ENCODE assay signal across 13 mouse cellular contexts in the genomic region with DNA sequence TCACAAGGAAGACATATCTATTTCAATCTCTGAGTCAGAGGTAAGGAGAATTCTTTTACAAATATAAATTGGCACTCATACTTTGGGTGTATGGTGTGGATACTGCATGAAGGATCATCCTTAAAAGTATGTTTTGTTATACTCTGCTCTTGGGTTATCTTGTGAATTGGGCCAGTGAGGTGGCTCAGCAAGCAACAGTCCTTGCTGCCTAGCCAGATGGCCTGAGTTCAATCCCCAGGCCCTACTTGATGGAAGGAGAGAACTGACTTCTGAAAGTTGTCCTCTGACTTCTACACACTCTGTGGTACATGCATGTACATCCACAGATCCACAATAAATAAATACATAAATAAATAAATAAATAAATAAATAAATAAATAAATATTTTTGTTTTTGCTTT. TPM values are rescaled to one million over a fixed set of nuclear protein-coding genes. Genes with fewer than 3 reads are reported as not detected.
DNase-seq lines count a peak whose midpoint lies in the region; ATAC-seq and TF ChIP-seq lines count a peak whose summit lies in the region.
"Had no signal": no experiment of that assay in that cellular context is flagged by ENCODE, and none has a peak within 500 bp of the region (broad histone marks: within the 10 kb centered on the region; RNA-seq: fewer than 3 reads in every experiment).

No protein-coding gene starts in this region.

- no peak overlapping the region for H3K9ac ChIP-seq in limb, embryonic 15.5 days
- H3K9ac ChIP-seq in heart, postnatal 0 days (replicated peaks; ENCODE audit: low read depth, low read length) = no peak overlapping the region
- H3K9ac ChIP-seq in neural tube, embryonic 15.5 days (replicated peaks) = no peak overlapping the region
- H3K9ac ChIP-seq: liver, embryonic 14.5 days; neural tube, embryonic 12.5 days; stomach, embryonic 15.5 days had no signal

- H3K9me3 ChIP-seq in limb, embryonic 15.5 days = no peaks in the 10 kb centered on the region
- H3K9me3 ChIP-seq in limb, embryonic 10.5 days (replicated peaks) = no peaks in the 10 kb centered on the region
- no peaks in the 10 kb centered on the region for H3K9me3 ChIP-seq in heart, postnatal 0 days (replicated peaks; ENCODE audit: control insufficient read depth, low read length)
- H3K9me3 ChIP-seq in neural tube, embryonic 15.5 days (replicated peaks) = no peaks in the 10 kb centered on the region
- H3K9me3 ChIP-seq: neural tube, embryonic 12.5 days; stomach, embryonic 15.5 days had no signal

- DNase-seq in gastrocnemius, adult 18-20 months (ENCODE audit: low spot score) = peak; percentile 30
- no peak for DNase-seq in gastrocnemius, postnatal 4 days (ENCODE audit: low spot score in 2 of 2)
- DNase-seq in limb, embryonic 10.5 days (ENCODE audit: low spot score) = no peak
- DNase-seq in heart, postnatal 0 days (ENCODE audit: low spot score) = no peak
- no peak for DNase-seq in layer of hippocampus, adult 9-11 months
- DNase-seq: kidney, postnatal 25 days; thymus, postnatal 36 days had no signal

- no peaks in the 10 kb centered on the region for H3K36me3 ChIP-seq in limb, embryonic 15.5 days
- no peaks in the 10 kb centered on the region for H3K36me3 ChIP-seq in limb, embryonic 10.5 days
- H3K36me3 ChIP-seq in heart, postnatal 0 days (replicated peaks; ENCODE audit: control insufficient read depth, insufficient read depth, low read length) = no peaks in the 10 kb centered on the region
- H3K36me3 ChIP-seq in neural tube, embryonic 15.5 days = no peaks in the 10 kb centered on the region
- H3K36me3 ChIP-seq: neural tube, embryonic 12.5 days; stomach, embryonic 15.5 days had no signal

- H3K4me3 ChIP-seq in limb, embryonic 15.5 days = no peak overlapping the region
- H3K4me3 ChIP-seq in limb, embryonic 10.5 days = no peak overlapping the region
- H3K4me3 ChIP-seq in heart, postnatal 0 days (ENCODE audit: low read depth, low read length) = no peak overlapping the region
- no peak overlapping the region for H3K4me3 ChIP-seq in neural tube, embryonic 15.5 days (replicated peaks)
- H3K4me3 ChIP-seq: neural tube, embryonic 12.5 days; stomach, embryonic 15.5 days had no signal

- ATAC-seq in limb, embryonic 15.5 days (ENCODE audit: insufficient number of reproducible peaks, low FRiP score, low TSS enrichment, low read depth) = no peak
- peak; percentile 28 for ATAC-seq in heart, postnatal 0 days (ENCODE audit: insufficient read depth, low read depth)
- no peak for ATAC-seq in neural tube, embryonic 15.5 days (ENCODE audit: low FRiP score)
- ATAC-seq in monocyte, adult 5-6 weeks (replicated peaks; ENCODE audit: insufficient number of reproducible peaks, low FRiP score, low TSS enrichment, poor library complexity, severe bottlenecking) = no peak

- H3K4me1 ChIP-seq in limb, embryonic 15.5 days = 0 out of 2 replicates have a peak, but pooled peaks cover 3% of the 10 kb centered on the region
- H3K4me1 ChIP-seq in limb, embryonic 10.5 days = no peaks in the 10 kb centered on the region
- peaks cover 32% of the 10 kb centered on the region for H3K4me1 ChIP-seq in heart, postnatal 0 days (ENCODE audit: control insufficient read depth, insufficient read depth)
- H3K4me1 ChIP-seq in neural tube, embryonic 15.5 days = peaks cover 21% of the 10 kb centered on the region

- peak overlapping the region; percentile 43; the same call in 1 of the 2 replicates for H3K27ac ChIP-seq in limb, embryonic 15.5 days
- H3K27ac ChIP-seq in limb, embryonic 10.5 days = no peak overlapping the region
- H3K27ac ChIP-seq in heart, postnatal 0 days (ENCODE audit: low read depth) = peak overlapping the region; percentile 85
- peak overlapping the region; percentile 78; the same call in 1 of the 2 replicates for H3K27ac ChIP-seq in neural tube, embryonic 15.5 days (replicated peaks)
- H3K27ac ChIP-seq: liver, embryonic 14.5 days; neural tube, embryonic 12.5 days; stomach, embryonic 15.5 days had no signal

- TF ChIP-seq CTCF in heart, postnatal 0 days (IDR thresholded peaks at IDR 0.05; ENCODE audit: low read depth) = no peak

- no peak for TF ChIP-seq EP300 in heart, postnatal 0 days (IDR thresholded peaks at IDR 0.05; ENCODE audit: low read depth)

- no peak overlapping the region for H3K4me2 ChIP-seq in limb, embryonic 15.5 days
- H3K4me2 ChIP-seq in heart, postnatal 0 days (ENCODE audit: low read depth, low read length) = no peak overlapping the region
- H3K4me2 ChIP-seq in neural tube, embryonic 15.5 days = no peak overlapping the region
- H3K4me2 ChIP-seq: neural tube, embryonic 12.5 days; stomach, embryonic 15.5 days had no signal

- H3K27me3 ChIP-seq in limb, embryonic 15.5 days = no peaks in the 10 kb centered on the region
- H3K27me3 ChIP-seq in limb, embryonic 10.5 days (ENCODE audit: low read depth, poor library complexity, severe bottlenecking) = no peaks in the 10 kb centered on the region
- H3K27me3 ChIP-seq in heart, postnatal 0 days (ENCODE audit: control insufficient read depth, insufficient read depth, low read length) = no peaks in the 10 kb centered on the region
- H3K27me3 ChIP-seq in neural tube, embryonic 15.5 days (replicated peaks) = no peaks in the 10 kb centered on the region
- H3K27me3 ChIP-seq: neural tube, embryonic 12.5 days; stomach, embryonic 15.5 days had no signal

RNA-seq across cellular contexts. Expression of gene Enpp5, which starts 51.8 kb away (rescaled TPM):
- 10 to 100 TPM in 1 of 2 experiments, 1 to 10 TPM in 1; 8.9 to 10.1 TPM for total RNA-seq in gastrocnemius, adult 18-20 months (2021)
- total RNA-seq in gastrocnemius, postnatal 4 days (2021) = 1 to 10 TPM; 6.1 to 7.3 TPM
- polyA plus RNA-seq in limb, embryonic 15.5 days (2015; fragmentation: Nextera tagmentation; extraction: Ambion mirVana) = 17.9 and 18.3 TPM in 2 replicates
- polyA plus RNA-seq in limb, embryonic 10.5 days (2016; fragmentation: Nextera tagmentation; extraction: Ambion mirVana) = 4.6 and 7.9 TPM in 2 replicates
- total RNA-seq in heart, postnatal 0 days (2014; rRNA removed; ENCODE audit: low replicate concordance) = 7.3 and 13.4 TPM in 2 replicates
- polyA plus RNA-seq in heart, postnatal 0 days (2015; fragmentation: Nextera tagmentation; extraction: Ambion mirVana) = 11.3 and 11.9 TPM in 2 replicates
- polyA plus RNA-seq in neural tube, embryonic 15.5 days (2015; fragmentation: Nextera tagmentation; extraction: Ambion mirVana) = 107 and 114 TPM in 2 replicates
- total RNA-seq in monocyte, adult 5-6 weeks (2017) = 6.8 to 16.6 TPM (median 10.2 TPM) in 3 replicates
